Mouse (Mus musculus) G1E (cell line): Measurements from ENCODE around the gene Rap1gap.

Source experiments
- CTCF ChIP-seq: IDR thresholded peaks from 2 replicates; pipeline ENCODE4 v1.5.1; 2012; ENCODE audit warnings: low read depth, low read length, inconsistent platforms, mixed read lengths
- GATA1 ChIP-seq: IDR thresholded peaks from 2 replicates; pipeline ENCODE4 v1.6.1; 2012; ENCODE audit warnings: borderline replicate concordance, low read length, inconsistent platforms, mixed read lengths
- TAL1 ChIP-seq: conservative IDR thresholded peaks from 2 replicates; pipeline ENCODE4 v1.6.1; 2012; ENCODE audit warnings: low read depth, low read length, inconsistent platforms, mixed read lengths

GRCm38 (mm10) chr4:137706510-137706909, 42.0 kb downstream of the Rap1gap start:
- TF ChIP-seq CTCF (no peak), GATA1 (no peak), TAL1 (no peak)
